In genomic region chr5:114731969-114732368, GRCm38 (mm10) we compare ENCODE assay signal across 24 mouse cellular contexts.
"Had no signal": no experiment of that assay in that cellular context is flagged by ENCODE, and none has a peak within 500 bp of the region (broad histone marks: within the 10 kb centered on the region; RNA-seq: fewer than 3 reads in every experiment).

No protein-coding gene starts in this region.

- H3K9me3 ChIP-seq: heart, embryonic 13.5 days; heart, embryonic 15.5 days; hindbrain, embryonic 13.5 days; hindbrain, embryonic 15.5 days; kidney, embryonic 15.5 days; limb, embryonic 13.5 days; limb, embryonic 15.5 days; liver, embryonic 12.5 days had no signal

- H3K4me1 ChIP-seq: hindbrain, embryonic 13.5 days; hindbrain, embryonic 15.5 days; limb, embryonic 13.5 days; limb, embryonic 15.5 days; liver, embryonic 12.5 days had no signal

- H3K27me3 ChIP-seq: heart, embryonic 13.5 days; heart, embryonic 15.5 days; hindbrain, embryonic 13.5 days; hindbrain, embryonic 15.5 days; kidney, embryonic 15.5 days; limb, embryonic 13.5 days; limb, embryonic 15.5 days; liver, embryonic 12.5 days had no signal

- DNase-seq: gastrocnemius, postnatal 25 days; heart, adult 18-20 months; heart, postnatal 14 days; heart, postnatal 36 days; kidney, adult 11 months; kidney, adult 2 months; kidney, adult 9 months; kidney, postnatal 14 days; kidney, postnatal 36 days; layer of hippocampus, adult 9-11 months; layer of hippocampus, postnatal 36 days; left cerebral cortex, postnatal 4 days had no signal

- H3K4me3 ChIP-seq: heart, embryonic 13.5 days; heart, embryonic 15.5 days; hindbrain, embryonic 13.5 days; hindbrain, embryonic 15.5 days; kidney, embryonic 15.5 days; limb, embryonic 13.5 days; limb, embryonic 15.5 days; liver, embryonic 12.5 days had no signal

- H3K27ac ChIP-seq: heart, embryonic 13.5 days; heart, embryonic 15.5 days; hindbrain, embryonic 13.5 days; hindbrain, embryonic 15.5 days; hindbrain, postnatal 0 days; kidney, embryonic 15.5 days; kidney, postnatal 0 days; limb, embryonic 15.5 days; liver, embryonic 12.5 days; liver, embryonic 14.5 days had no signal

- H3K9ac ChIP-seq: heart, embryonic 13.5 days; heart, embryonic 15.5 days; hindbrain, embryonic 13.5 days; hindbrain, embryonic 15.5 days; kidney, embryonic 15.5 days; limb, embryonic 13.5 days; limb, embryonic 15.5 days; liver, embryonic 12.5 days; liver, embryonic 14.5 days had no signal

- H3K4me2 ChIP-seq: heart, embryonic 11.5 days; heart, embryonic 13.5 days; heart, embryonic 15.5 days; hindbrain, embryonic 13.5 days; hindbrain, embryonic 15.5 days; kidney, embryonic 15.5 days; limb, embryonic 13.5 days; limb, embryonic 15.5 days; liver, embryonic 12.5 days had no signal
